Mouse (Mus musculus) heart, adult 2 months (tissue): ENCODE measurements around the gene Ifi44.

ENCODE experiments used
- CTCF ChIP-seq: fragments of 200-600 bp; IDR thresholded peaks from 2 replicates; pipeline ENCODE4 v1.8.1; 2022; ENCODE audit warnings: antibody characterized with exemption, mild to moderate bottlenecking, moderate library complexity
- EP300 ChIP-seq: fragments of 200-500 bp; IDR thresholded peaks from 2 replicates; pipeline ENCODE4 v1.6.1; 2011; ENCODE audit warnings: low read depth, low read length, control low read depth; ENCODE audit not compliant: insufficient read depth
- POLR2A ChIP-seq: fragments of 200-500 bp; IDR thresholded peaks from 2 replicates; pipeline ENCODE4 v1.6.1; 2011; ENCODE audit warnings: mild to moderate bottlenecking, low read depth, low read length, control low read depth; ENCODE audit not compliant: insufficient read depth

DNA sequence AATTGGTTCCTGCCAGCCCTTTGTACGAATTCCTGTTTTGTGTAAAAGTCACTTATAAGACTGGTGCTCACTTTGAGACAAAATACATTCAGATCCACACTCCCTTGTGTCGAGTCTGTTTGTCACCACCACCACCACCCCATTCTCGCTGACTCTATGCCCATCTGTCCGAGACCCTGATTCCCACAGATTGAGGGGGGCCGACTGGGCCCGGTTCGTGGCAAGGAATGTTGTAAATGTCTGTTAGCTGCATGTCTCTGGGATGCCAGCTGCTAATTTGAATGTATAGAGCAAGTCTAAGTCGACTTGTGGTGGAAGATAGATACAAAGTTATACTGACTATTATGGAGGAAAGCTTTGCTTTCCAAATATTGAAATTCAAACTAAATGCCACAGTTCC lies 38.9 kb upstream of the Ifi44 start:
- no peak for TF ChIP-seq CTCF
- TF ChIP-seq POLR2A, result no peak
- TF ChIP-seq EP300, result no peak
